Mouse (Mus musculus) ES-E14 (cell line): Measurements from ENCODE around the gene Tcf25. TPM values are rescaled to one million over a fixed set of nuclear protein-coding genes. Genes with fewer than 3 reads are reported as not detected.
A peak's percentile ranks its signal among the peaks of the same experiment; 100 is the strongest.

ENCODE experiments used
- DNase-seq: peaks from one replicate; pipeline ENCODE4 v3.0.0-alpha.2; 2013; ENCODE audit warnings: low read depth, low spot score
- H3K27ac ChIP-seq: 2 replicates; pipeline ENCODE4 v1.5.1; 2012; ENCODE audit warnings: low read depth, mild to moderate bottlenecking, low read length, moderate library complexity, mixed read lengths; ENCODE audit not compliant: poor library complexity, insufficient read depth, severe bottlenecking
- H3K36me3 ChIP-seq: 2 replicates; pipeline ENCODE4 v1.6.1; 2012; ENCODE audit warnings: mild to moderate bottlenecking, low read length, moderate library complexity, mixed read lengths; ENCODE audit not compliant: control insufficient read depth, poor library complexity, insufficient read depth, severe bottlenecking
- H3K4me1 ChIP-seq, 2 experiments: fragments of 150-350 bp in 1 of 2; sonication (generic) in 1 of 2; 2 replicates each; pipeline ENCODE4 v1.6.1; 2012; ENCODE audit warnings: low read length in 2 of 2, mild to moderate bottlenecking in 1 of 2, mixed read lengths in 1 of 2; ENCODE audit not compliant: control insufficient read depth in 2 of 2, insufficient read depth in 2 of 2, poor library complexity in 1 of 2
- H3K4me3 ChIP-seq, 2 experiments: fragments of 150-350 bp in 1 of 2; sonication (generic) in 1 of 2; 2 replicates each; pipeline ENCODE4 v1.5.1; 2012; ENCODE audit warnings: low read length in 2 of 2, low read depth in 1 of 2, mild to moderate bottlenecking in 1 of 2, mixed read lengths in 1 of 2; ENCODE audit not compliant: insufficient read depth in 1 of 2, poor library complexity in 1 of 2, severe bottlenecking in 1 of 2
- H3K9ac ChIP-seq: 2 replicates; pipeline ENCODE4 v1.6.1; 2012; ENCODE audit warnings: low read depth, mild to moderate bottlenecking, low read length, mixed read lengths; ENCODE audit not compliant: poor library complexity, insufficient read depth, severe bottlenecking
- H3K9me3 ChIP-seq: fragments of 150-350 bp; sonication (generic); 2 replicates; pipeline ENCODE4 v1.6.1; 2012; ENCODE audit warnings: low read depth, mild to moderate bottlenecking, low read length; ENCODE audit not compliant: control insufficient read depth, insufficient read depth
- CHD2 ChIP-seq: IDR thresholded peaks from 2 replicates; pipeline ENCODE4 v1.6.1; 2014; ENCODE audit warnings: mild to moderate bottlenecking, low read depth, low read length, inconsistent platforms
- HCFC1 ChIP-seq: IDR thresholded peaks from 2 replicates; pipeline ENCODE4 v1.6.1; 2012; ENCODE audit warnings: low read length, inconsistent platforms, borderline replicate concordance; ENCODE audit not compliant: insufficient read depth
- MAFK ChIP-seq: IDR thresholded peaks from 2 replicates; pipeline ENCODE4 v1.6.1; 2014; ENCODE audit warnings: mild to moderate bottlenecking, low read depth, low read length, inconsistent platforms; ENCODE audit not compliant: insufficient read depth
- ZC3H11A ChIP-seq: IDR thresholded peaks from 2 replicates; pipeline ENCODE4 v1.6.1; 2012; ENCODE audit warnings: low read depth, mild to moderate bottlenecking, inconsistent platforms, low read length, borderline replicate concordance
- ZNF384 ChIP-seq: IDR thresholded peaks from 2 replicates; pipeline ENCODE4 v1.6.1; 2012; ENCODE audit warnings: low read depth, low read length, inconsistent platforms
- in situ Hi-C, 2 experiments: fragments of 600-800 bp; cut with MboI; formaldehyde crosslinking; loops; one replicate each; pipeline ENCODE4 v1.15.1; 2025; ENCODE audit warnings: low sequenced_read_pairs in 2 of 2, inconsistent platforms in 1 of 2; ENCODE audit not compliant: unreplicated experiment in 2 of 2
- total RNA-seq: library from RNA; depleted of rRNA; stranded (reverse); fragments of 300-350 nt; gene quantifications from 2 replicates; pipeline ENCODE4 v1.2.3, GENCODE M21; 2012

Tcf25 gene
- total RNA-seq, 1 experiment = 114 TPM

DNA sequence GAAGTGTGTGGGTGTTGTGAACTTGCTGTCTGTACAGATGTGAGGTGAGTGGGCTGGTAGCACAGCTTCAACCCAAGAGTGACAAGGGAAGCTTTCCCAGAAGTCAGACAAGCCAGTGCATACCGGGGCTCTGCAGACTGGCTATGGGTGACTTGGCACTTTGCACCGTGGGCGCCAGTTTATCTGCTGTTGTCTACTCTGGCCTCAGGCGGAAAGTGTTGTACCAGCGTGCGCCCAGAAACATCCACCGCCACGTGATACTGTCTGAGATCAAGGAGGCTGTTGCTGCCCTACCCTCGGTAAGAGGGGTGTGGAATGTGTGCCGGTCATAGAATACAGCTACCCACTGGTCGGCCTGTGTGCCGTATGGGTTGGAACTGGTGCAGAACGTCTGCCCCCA is 24.8 kb downstream of the Tcf25 start:
- in situ Hi-C loops = no loop called here
- no peak overlapping the region for H3K4me3 ChIP-seq
- H3K36me3 ChIP-seq = peaks cover 59% of the 10 kb centered on the region
- H3K27ac ChIP-seq = no peak overlapping the region
- H3K4me1 ChIP-seq = no peaks in the 10 kb centered on the region
- no peak for DNase-seq
- H3K9ac ChIP-seq = no peak overlapping the region
- no peaks in the 10 kb centered on the region for H3K9me3 ChIP-seq
- TF ChIP-seq CHD2 (no peak), HCFC1 (no peak), MAFK (no peak), ZC3H11A (no peak), ZNF384 (no peak)

DNA sequence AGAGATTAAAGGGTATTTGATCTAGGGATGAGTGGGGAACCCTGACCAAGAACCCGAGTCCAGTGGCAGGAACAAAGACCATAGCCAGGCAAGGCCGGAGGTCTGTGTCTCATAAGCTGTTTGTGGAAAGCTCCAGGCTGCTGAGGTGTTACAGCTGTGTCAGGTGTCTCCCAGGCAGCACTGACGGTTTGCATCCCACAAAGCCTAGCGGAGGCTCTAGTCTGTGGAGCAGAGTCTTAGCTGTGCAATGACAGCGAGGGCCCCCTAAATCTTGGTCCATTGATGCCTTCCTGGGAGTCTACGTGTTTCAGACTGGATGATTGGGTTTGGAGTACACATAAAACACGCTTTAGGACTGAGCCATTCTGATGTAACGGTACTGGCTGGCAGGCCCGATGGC is 28.4 kb downstream of the Tcf25 start:
- no peak for DNase-seq
- no peaks in the 10 kb centered on the region for H3K9me3 ChIP-seq
- no peak overlapping the region for H3K4me3 ChIP-seq
- no peak for TF ChIP-seq ZC3H11A
- TF ChIP-seq HCFC1 = no peak
- no peak for TF ChIP-seq MAFK
- no peak for TF ChIP-seq ZNF384
- no peak overlapping the region for H3K9ac ChIP-seq
- in situ Hi-C loops = no loop called here
- peaks cover 0 to 2% of the 10 kb centered on the region in 2 experiments; a peak in 1 of 4 replicates for H3K4me1 ChIP-seq
- H3K27ac ChIP-seq = no peak overlapping the region
- peaks cover 33% of the 10 kb centered on the region for H3K36me3 ChIP-seq

DNA sequence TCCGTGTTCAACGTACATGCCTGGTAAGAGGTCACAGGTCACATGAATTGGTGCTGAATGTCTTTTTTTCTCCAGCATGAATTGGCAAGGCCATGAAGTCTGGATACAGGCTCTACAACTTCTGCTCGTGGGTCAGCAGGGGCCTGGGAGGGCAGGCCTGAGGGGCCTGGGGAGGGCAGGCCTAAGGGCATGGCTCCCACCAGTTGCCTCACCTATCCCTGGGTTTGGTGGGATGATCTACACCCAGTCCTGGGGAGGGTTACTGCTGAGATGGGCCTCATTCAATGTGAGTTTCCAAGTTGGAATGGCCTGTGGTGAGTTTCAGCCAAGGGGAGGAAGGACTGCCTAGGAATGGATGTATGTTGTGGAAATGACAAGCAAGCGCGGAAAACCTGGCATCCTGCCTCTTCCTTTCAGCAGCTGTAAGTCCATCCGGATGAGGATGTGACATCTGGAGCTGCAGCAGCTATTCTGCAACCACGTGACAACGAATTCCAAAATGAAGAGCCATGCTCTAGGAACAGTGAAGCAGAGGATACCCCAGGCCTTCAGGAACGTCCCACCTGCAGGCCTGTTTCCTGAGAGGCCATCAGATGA is 29.3 kb downstream of the Tcf25 start:
- Histone ChIP-seq H3K4me1 (peaks cover 0 to 5% of the 10 kb centered on the region in 2 experiments; a peak in 1 of 4 replicates), H3K27ac (no peak overlapping the region), H3K36me3 (peaks cover 31% of the 10 kb centered on the region), H3K9ac (no peak overlapping the region), H3K9me3 (no peaks in the 10 kb centered on the region), H3K4me3 (no peak overlapping the region)
- TF ChIP-seq ZC3H11A (no peak), CHD2 (no peak)
- no peak for DNase-seq
- in situ Hi-C loops = no loop called here

DNA sequence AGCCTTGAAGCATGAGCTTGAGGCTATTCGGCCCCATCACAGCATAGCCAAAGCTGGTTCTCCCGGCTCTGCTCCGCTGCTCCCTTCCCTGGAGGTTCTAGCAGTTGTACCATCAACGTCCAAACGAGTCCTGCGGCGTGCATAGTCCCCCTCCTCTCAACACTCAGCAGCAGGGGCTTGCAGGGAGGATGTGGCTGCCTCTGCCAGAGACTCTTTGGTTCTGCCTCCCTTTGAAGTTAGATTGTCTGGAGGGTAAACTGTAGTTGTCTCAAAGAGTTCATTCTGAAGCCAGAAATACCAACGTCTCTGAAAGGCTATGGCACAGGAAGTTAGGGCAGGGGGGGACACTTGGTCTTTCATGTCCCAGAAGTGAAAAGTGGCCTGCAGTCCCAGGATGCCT is 31.0 kb downstream of the Tcf25 start:
- H3K9ac ChIP-seq = no peak overlapping the region
- H3K36me3 ChIP-seq = peaks cover 14% of the 10 kb centered on the region; the same call in 1 of the 2 replicates
- H3K27ac ChIP-seq = no peak overlapping the region
- DNase-seq = no peak
- peaks cover 0 to 5% of the 10 kb centered on the region in 2 experiments; a peak in 1 of 4 replicates for H3K4me1 ChIP-seq
- TF ChIP-seq MAFK = no peak
- no peak for TF ChIP-seq HCFC1
- H3K9me3 ChIP-seq = no peaks in the 10 kb centered on the region
- no peak overlapping the region for H3K4me3 ChIP-seq
- in situ Hi-C loops = no loop called here

DNA sequence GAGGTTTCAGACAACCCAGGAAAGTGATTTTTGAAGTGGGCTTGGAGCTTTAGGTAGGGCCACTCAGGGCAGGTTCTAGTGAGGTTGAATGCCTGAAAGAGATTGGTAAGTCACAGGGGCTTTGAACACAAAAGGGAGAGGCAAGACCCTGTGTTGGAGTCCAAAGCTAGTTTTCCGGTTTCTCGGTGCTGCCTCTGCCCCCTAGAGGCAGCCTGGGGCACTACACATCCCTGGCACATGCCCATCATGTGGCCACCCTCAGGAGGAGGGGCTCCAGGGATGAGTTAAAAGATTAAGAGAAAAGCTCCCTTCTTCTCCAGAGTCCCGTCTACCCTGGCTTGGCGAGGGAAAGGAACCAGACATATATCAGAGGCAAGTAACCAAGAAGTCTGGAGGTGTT is 33.2 kb downstream of the Tcf25 start, which contains the start of gene Mc1r:
TSS of gene Mc1r (plus strand) at position 322 of the 400 bp plus-strand sequence.
- H3K4me3 ChIP-seq = no peak within 1 kb of the TSS
- no peaks in the 10 kb centered on the region for H3K9me3 ChIP-seq
- H3K36me3 ChIP-seq = peaks cover 2% of the 10 kb centered on the region; the same call in 1 of the 2 replicates
- peak; percentile 66 for DNase-seq
- H3K27ac ChIP-seq = no peak within 1 kb of the TSS
- peaks cover 2 to 6% of the 10 kb centered on the region in 2 experiments; a peak in 2 of 4 replicates for H3K4me1 ChIP-seq
- in situ Hi-C loops = no loop called here
- H3K9ac ChIP-seq = no peak within 1 kb of the TSS
- TF ChIP-seq CHD2 (no peak), HCFC1 (no peak), ZNF384 (no peak), MAFK (no peak), ZC3H11A (no peak)
